Mouse (Mus musculus) thymus, postnatal 14 days (tissue): ENCODE measurements around the gene Selenom.

ENCODE experiments used
- DNase-seq: peaks from one replicate; pipeline ENCODE4 v3.0.0; 2021

Gene Selenom

GRCm38 (mm10) chr11:3557852-3558251 is 43.4 kb downstream of the Selenom start:
- no peak for DNase-seq

DNA sequence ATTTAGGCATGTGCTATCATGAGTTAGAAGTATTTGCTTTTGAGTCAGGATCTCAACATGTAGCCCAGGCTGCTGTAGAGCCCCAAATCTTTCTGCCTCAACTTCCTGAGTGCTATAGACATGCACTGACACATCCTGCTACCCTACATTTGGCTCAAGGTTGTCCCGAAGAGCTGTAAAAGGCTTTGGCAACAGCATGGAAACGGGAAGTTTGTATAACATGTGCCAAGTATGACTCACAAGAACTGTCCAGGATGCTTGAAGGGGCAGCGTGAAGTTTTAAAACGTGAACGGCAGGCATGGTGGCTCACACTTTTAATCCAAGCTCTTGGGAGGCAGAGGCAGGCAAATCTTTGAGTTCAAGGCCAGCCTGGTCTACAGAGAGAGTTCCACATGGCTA is 45.7 kb downstream of the Selenom start:
- no peak for DNase-seq

GRCm38 (mm10) chr11:3563853-3564252 is 49.4 kb downstream of the Selenom start:
- DNase-seq, result no peak

DNA sequence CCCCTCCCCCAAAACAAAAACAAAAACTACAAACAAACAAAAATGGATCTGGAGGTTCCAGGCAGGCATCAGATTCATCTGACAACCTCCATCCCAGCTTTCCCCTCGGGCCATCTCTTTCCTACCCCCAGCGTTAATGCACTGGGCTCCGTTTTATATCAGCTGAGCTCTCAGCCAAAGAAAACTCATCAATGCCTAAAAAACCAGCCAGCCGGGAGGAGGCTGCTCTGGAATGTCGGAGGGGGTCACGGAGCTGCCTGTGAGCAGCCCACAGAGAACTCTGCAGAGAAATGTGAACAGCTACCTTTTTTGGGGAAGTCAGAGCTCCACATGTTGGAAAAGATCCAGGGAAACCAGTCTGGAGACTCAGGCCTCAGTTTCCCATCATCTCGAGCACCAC is 50.0 kb downstream of the Selenom start:
- DNase-seq, result no peak

DNA sequence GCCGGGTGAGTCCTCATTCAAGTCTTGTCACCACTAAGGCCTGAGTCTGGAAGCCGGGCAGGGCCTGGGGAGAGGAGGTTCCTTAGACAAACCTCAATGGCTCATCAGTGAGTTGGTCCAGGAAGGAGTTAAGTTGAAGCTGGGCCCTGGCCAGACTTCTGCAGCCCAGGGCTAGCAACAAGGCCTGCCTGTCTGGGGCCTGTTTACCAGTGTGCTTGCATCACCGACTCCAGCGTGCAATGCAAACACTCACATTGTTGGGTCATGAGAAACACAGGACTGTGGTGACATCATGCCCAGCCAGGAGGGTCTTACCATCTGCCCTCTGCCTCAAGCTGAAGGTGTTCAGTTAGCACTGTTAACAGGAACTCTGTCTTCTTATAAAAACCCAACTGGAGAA is 51.5 kb downstream of the Selenom start:
- no peak for DNase-seq
